ENCODE assay signal across 8 mouse cellular contexts in genomic region chr4:43498983-43499382, GRCm38 (mm10). TPM values are rescaled to one million over a fixed set of nuclear protein-coding genes. Genes with fewer than 3 reads are reported as not detected.
DNase-seq lines count a peak whose midpoint lies in the region; ATAC-seq and TF ChIP-seq lines count a peak whose summit lies in the region.

No protein-coding gene starts in this region.

- TF ChIP-seq CTCF in layer of hippocampus, adult 2 months (conservative IDR thresholded peaks at IDR 0.05) = peak; percentile 46
- peak; percentile 58; the same call in 1 of the 2 replicates for TF ChIP-seq CTCF in brain, embryonic 14.5 days (IDR thresholded peaks at IDR 0.05; ENCODE audit: borderline replicate concordance, extremely low read depth, insufficient read depth, insufficient read length)

- H3K4me1 ChIP-seq in liver, embryonic 13.5 days (replicated peaks) = peaks cover 59% of the 10 kb centered on the region
- H3K4me1 ChIP-seq in stomach, embryonic 14.5 days (ENCODE audit: control insufficient read depth, insufficient read depth, low read length) = peaks cover 30% of the 10 kb centered on the region

- ATAC-seq in hematopoietic stem cell, adult 5-6 weeks (replicated peaks in 1 of 2; ENCODE audit: insufficient read depth in 1 of 2, low FRiP score in 2 of 2, low TSS enrichment in 1 of 2, low read depth in 1 of 2, poor library complexity in 2 of 2, severe bottlenecking in 2 of 2) = peak; percentile 16 to 32; a peak in 2 of 4 replicates
- peak; percentile 57 for ATAC-seq in liver, embryonic 13.5 days (ENCODE audit: low read depth)
- ATAC-seq in stomach, embryonic 14.5 days (ENCODE audit: insufficient number of reproducible peaks, insufficient read depth, low FRiP score, low read depth) = no peak; the same call in 1 of the 2 replicates

- peaks cover 30% of the 10 kb centered on the region for H3K36me3 ChIP-seq in liver, embryonic 13.5 days
- H3K36me3 ChIP-seq in stomach, embryonic 14.5 days (ENCODE audit: control insufficient read depth, insufficient read depth, low read length) = peaks cover 19% of the 10 kb centered on the region

- H3K27ac ChIP-seq in layer of hippocampus, adult 2 months = no peak overlapping the region
- peak overlapping the region; percentile 80 for H3K27ac ChIP-seq in liver, embryonic 13.5 days
- no peak overlapping the region for H3K27ac ChIP-seq in stomach, embryonic 14.5 days (ENCODE audit: low read length)

- peak overlapping the region; percentile 89 for H3K9ac ChIP-seq in liver, embryonic 13.5 days
- peak overlapping the region; percentile 70 for H3K9ac ChIP-seq in stomach, embryonic 14.5 days (replicated peaks; ENCODE audit: low read depth, low read length)

- H3K9me3 ChIP-seq in liver, embryonic 13.5 days (replicated peaks) = no peaks in the 10 kb centered on the region
- no peaks in the 10 kb centered on the region for H3K9me3 ChIP-seq in stomach, embryonic 14.5 days (ENCODE audit: control insufficient read depth, low read depth, low read length)

- no peaks in the 10 kb centered on the region; the same call in 1 of the 2 replicates for H3K27me3 ChIP-seq in liver, embryonic 13.5 days
- no peaks in the 10 kb centered on the region for H3K27me3 ChIP-seq in stomach, embryonic 14.5 days (ENCODE audit: control insufficient read depth, insufficient read depth, low read length)

- DNase-seq in layer of hippocampus, adult 2 months (ENCODE audit: low spot score in 2 of 2) = no peak
- DNase-seq in layer of hippocampus, postnatal 25 days (ENCODE audit: extremely low spot score in 1 of 2, low spot score in 1 of 2) = no peak
- DNase-seq in brain, embryonic 14.5 days (ENCODE audit: low read depth) = peak; percentile 67
- DNase-seq in liver, embryonic 13.5 days = no peak
- no peak for DNase-seq in natural killer cell, adult 2 months (ENCODE audit: low spot score in 2 of 2)
- DNase-seq in layer of hippocampus, adult 8-10 months (ENCODE audit: low spot score in 2 of 2) = no peak

- peak overlapping the region; percentile 78 for H3K4me2 ChIP-seq in liver, embryonic 13.5 days
- peak overlapping the region; percentile 67 for H3K4me2 ChIP-seq in stomach, embryonic 14.5 days (replicated peaks; ENCODE audit: low read depth, low read length)

- peak overlapping the region; percentile 64 for H3K4me3 ChIP-seq in layer of hippocampus, adult 2 months
- H3K4me3 ChIP-seq in liver, embryonic 13.5 days (replicated peaks) = peak overlapping the region; percentile 80
- peak overlapping the region; percentile 49 for H3K4me3 ChIP-seq in stomach, embryonic 14.5 days (ENCODE audit: low read depth, low read length)

- TF ChIP-seq POLR2A in brain, embryonic 14.5 days (IDR thresholded peaks at IDR 0.05; ENCODE audit: borderline replicate concordance, extremely low read depth, insufficient read depth, insufficient read length, poor library complexity, severe bottlenecking) = no peak

- WGBS in liver, embryonic 13.5 days (ENCODE audit: insufficient replicate concordance) = 6% methylated on average over 8 of the region's 8 CpGs
- WGBS in stomach, embryonic 14.5 days = 16% methylated on average over 8 of the region's 8 CpGs

RNA-seq across cellular contexts. Expression of gene Arhgef39, which starts 0.5 kb away (rescaled TPM):
- total RNA-seq in layer of hippocampus, adult 2 months (2021) = 1 to 10 TPM in 1 of 2 experiments, under 1 TPM in 1; 0.64 to 1.0 TPM
- total RNA-seq in layer of hippocampus, postnatal 25 days (2021) = under 1 TPM; 0.27 to 0.70 TPM
- 19.5 and 66.1 TPM in 2 replicates for polyA plus RNA-seq in brain, embryonic 14.5 days (2012; rRNA removed)
- total RNA-seq in hematopoietic stem cell, adult 5-6 weeks (2017) = 66.5 and 76.9 TPM in 2 replicates
- 29.4 and 35.8 TPM in 2 replicates for polyA plus RNA-seq in liver, embryonic 13.5 days (2015; fragmentation: Nextera tagmentation; extraction: Ambion mirVana)
- 43.5 and 46.8 TPM in 2 replicates for polyA plus RNA-seq in stomach, embryonic 14.5 days (2014; fragmentation: Nextera tagmentation; extraction: Ambion mirVana)
- total RNA-seq in layer of hippocampus, adult 8-10 months (2022) = 1 to 10 TPM in 1 of 4 experiments, not detected in 3; 1.0 TPM

RNA-seq across cellular contexts. Expression of gene Ccdc107, which starts 6.3 kb away (rescaled TPM):
- total RNA-seq in layer of hippocampus, adult 2 months (2021) = 10 to 100 TPM; 27.6 to 29.0 TPM
- 10 to 100 TPM; 23.5 to 28.1 TPM for total RNA-seq in layer of hippocampus, postnatal 25 days (2021)
- 100.0 and 137 TPM in 2 replicates for polyA plus RNA-seq in brain, embryonic 14.5 days (2012; rRNA removed)
- 45.7 and 55.6 TPM in 2 replicates for total RNA-seq in hematopoietic stem cell, adult 5-6 weeks (2017)
- 34.2 and 34.3 TPM in 2 replicates for polyA plus RNA-seq in liver, embryonic 13.5 days (2015; fragmentation: Nextera tagmentation; extraction: Ambion mirVana)
- 130 and 132 TPM in 2 replicates for polyA plus RNA-seq in stomach, embryonic 14.5 days (2014; fragmentation: Nextera tagmentation; extraction: Ambion mirVana)
- 10 to 100 TPM; 22.1 to 30.0 (median 27.6) TPM for total RNA-seq in layer of hippocampus, adult 8-10 months (2022)

RNA-seq across cellular contexts. Expression of gene Car9, which starts 7.8 kb away (rescaled TPM):
- total RNA-seq in layer of hippocampus, adult 2 months (2021) = not detected
- total RNA-seq in layer of hippocampus, postnatal 25 days (2021) = under 1 TPM; 0.22 to 0.35 TPM
- polyA plus RNA-seq in brain, embryonic 14.5 days (2012; rRNA removed) = 0.14 and 0.37 TPM in 2 replicates
- total RNA-seq in hematopoietic stem cell, adult 5-6 weeks (2017) = 2.4 and 10.6 TPM in 2 replicates
- 0.85 and 1.0 TPM in 2 replicates for polyA plus RNA-seq in liver, embryonic 13.5 days (2015; fragmentation: Nextera tagmentation; extraction: Ambion mirVana)
- polyA plus RNA-seq in stomach, embryonic 14.5 days (2014; fragmentation: Nextera tagmentation; extraction: Ambion mirVana) = 2.8 and 5.8 TPM in 2 replicates
- under 1 TPM in 1 of 4 experiments, not detected in 3; 0.65 TPM for total RNA-seq in layer of hippocampus, adult 8-10 months (2022)

RNA-seq across cellular contexts. Expression of gene Sit1, which starts 15.4 kb away (rescaled TPM):
- not detected for total RNA-seq in layer of hippocampus, adult 2 months (2021)
- not detected for total RNA-seq in layer of hippocampus, postnatal 25 days (2021)
- polyA plus RNA-seq in brain, embryonic 14.5 days (2012; rRNA removed) = not detected in 2 replicates
- not detected in 2 replicates for total RNA-seq in hematopoietic stem cell, adult 5-6 weeks (2017)
- polyA plus RNA-seq in liver, embryonic 13.5 days (2015; fragmentation: Nextera tagmentation; extraction: Ambion mirVana) = not detected in 2 replicates
- polyA plus RNA-seq in stomach, embryonic 14.5 days (2014; fragmentation: Nextera tagmentation; extraction: Ambion mirVana) = not detected in 2 replicates
- not detected for total RNA-seq in layer of hippocampus, adult 8-10 months (2022)

RNA-seq across cellular contexts. Expression of gene Tpm2, which starts 24.6 kb away (rescaled TPM):
- 1 to 10 TPM; 5.4 to 6.1 TPM for total RNA-seq in layer of hippocampus, adult 2 months (2021)
- total RNA-seq in layer of hippocampus, postnatal 25 days (2021) = 1 to 10 TPM; 5.1 to 5.8 TPM
- polyA plus RNA-seq in brain, embryonic 14.5 days (2012; rRNA removed) = 9.0 and 12.1 TPM in 2 replicates
- total RNA-seq in hematopoietic stem cell, adult 5-6 weeks (2017) = 18.6 and 28.2 TPM in 2 replicates
- polyA plus RNA-seq in liver, embryonic 13.5 days (2015; fragmentation: Nextera tagmentation; extraction: Ambion mirVana) = 28.8 and 31.9 TPM in 2 replicates
- polyA plus RNA-seq in stomach, embryonic 14.5 days (2014; fragmentation: Nextera tagmentation; extraction: Ambion mirVana) = 790 and 843 TPM in 2 replicates
- 1 to 10 TPM; 6.7 to 9.4 (median 9.0) TPM for total RNA-seq in layer of hippocampus, adult 8-10 months (2022)

Comparison
In these comparisons a context has a peak if more than half of its experiments do, and no peak if none do; other contexts are left out.
1. RNA of gene Arhgef39, which starts 0.5 kb away (total RNA-seq): 66.5 to 76.9 TPM in hematopoietic stem cell, adult 5-6 weeks; 0.64 to 1.0 TPM in layer of hippocampus, adult 2 months, 0.27 to 0.70 TPM in layer of hippocampus, postnatal 25 days and 1.0 TPM in layer of hippocampus, adult 8-10 months; every median in the first group is over 10 times any median in the second.
2. Peak in every context shown above with its lines, with median percentiles within 50 percentile points of each other: H3K4me3 ChIP-seq.